Mouse (Mus musculus): Measurements from ENCODE around the gene Blmh.
"Not testable (repeated sequence)": the region's sequence is repeated elsewhere in the genome, so short reads cannot be mapped to it uniquely, and the experiment has no call there.

The Blmh gene

DNA sequence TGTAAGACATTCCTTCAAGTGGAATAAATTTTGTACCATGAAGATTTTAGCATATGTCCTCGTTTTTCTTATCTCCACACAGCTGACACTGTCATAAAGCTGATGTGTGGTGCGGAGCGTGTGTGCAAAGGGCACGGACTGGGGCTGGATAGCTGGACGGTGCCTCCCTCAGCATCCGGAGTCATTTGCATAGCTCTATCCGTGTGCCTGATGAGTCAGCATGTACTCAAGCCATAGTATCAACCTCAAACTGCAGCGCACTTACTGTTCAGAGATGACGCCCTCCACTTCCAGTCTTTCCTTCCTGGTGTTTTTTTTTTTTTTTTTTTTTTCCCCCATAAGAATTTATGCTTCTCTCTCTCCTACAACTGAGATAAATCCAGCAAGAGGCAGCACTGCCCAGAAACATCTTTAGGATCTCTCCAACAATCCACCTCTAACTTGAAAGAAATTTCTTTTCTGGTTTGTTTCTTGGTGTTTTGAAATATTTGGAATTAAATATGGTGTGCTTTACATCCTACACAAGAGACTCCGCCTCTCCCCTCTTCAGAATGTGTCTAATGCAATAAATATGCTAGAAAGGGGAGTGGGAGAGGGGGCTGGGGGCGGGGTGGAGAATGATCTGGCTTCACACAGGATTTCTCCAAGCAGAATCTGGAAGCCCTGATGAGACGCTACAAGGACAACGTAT is 7.9 kb upstream of the Blmh start:
- DNase-seq (ENCODE audit: low read depth in 2 of 2, low spot score in 2 of 2), result no peak

GRCm38 (mm10) chr11:76917230-76917548 is 7.4 kb upstream of the Blmh start:
- no peak for DNase-seq (ENCODE audit: low read depth in 2 of 2, low spot score in 2 of 2)

GRCm38 (mm10) chr11:76920607-76921006 is 4.0 kb upstream of the Blmh start:
- no peak for DNase-seq (ENCODE audit: low read depth in 2 of 2, low spot score in 2 of 2)

- not testable (repeated sequence) for DNase-seq (ENCODE audit: low read depth in 2 of 2, low spot score in 2 of 2)
These were observed 4.0 kb downstream of the Blmh start for GRCm38 (mm10) chr11:76928586-76928985.

DNA sequence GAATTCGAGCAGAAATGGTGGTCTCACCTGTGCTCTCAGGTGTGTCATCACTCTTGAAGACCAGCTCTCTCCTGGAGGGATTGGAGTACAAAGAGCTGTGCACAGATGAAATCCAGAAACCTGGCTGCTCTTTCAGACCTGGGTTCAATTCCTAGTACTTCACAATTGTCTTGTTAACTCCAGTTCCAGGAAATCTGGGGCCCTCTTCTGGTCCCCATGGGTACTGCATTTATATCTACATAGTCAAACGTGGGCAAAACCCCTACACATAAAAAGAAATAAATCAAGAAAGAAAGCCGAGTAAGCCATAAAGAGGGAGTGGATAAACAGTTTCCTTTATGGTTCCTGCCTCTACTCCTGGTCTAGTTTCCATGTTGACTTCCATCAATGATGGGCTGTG is 8.6 kb downstream of the Blmh start:
- no peak for DNase-seq (ENCODE audit: low read depth in 2 of 2, low spot score in 2 of 2)

DNA sequence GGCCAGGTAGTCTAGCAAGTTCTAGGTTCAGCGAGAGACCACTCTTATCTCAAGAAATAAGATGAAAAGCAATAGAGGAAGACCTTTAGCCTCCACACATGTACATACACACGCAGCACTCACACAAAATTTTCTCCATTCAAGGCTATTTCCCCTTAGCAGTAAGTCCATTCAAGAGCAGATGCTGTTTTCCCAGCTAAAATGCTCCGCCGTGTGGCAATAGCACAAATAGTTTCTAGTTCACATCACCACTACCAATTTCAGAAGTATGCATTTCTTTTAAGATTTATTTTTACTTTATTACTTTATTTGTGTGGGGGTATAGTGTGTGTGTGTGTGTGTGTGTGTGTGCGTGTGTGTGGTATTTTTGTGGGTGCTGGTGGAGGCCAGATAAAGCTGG is 12.0 kb downstream of the Blmh start:
- DNase-seq (ENCODE audit: low read depth in 2 of 2, low spot score in 2 of 2), result no peak

GRCm38 (mm10) chr11:76944839-76945238 is 20.2 kb downstream of the Blmh start:
- no peak for DNase-seq (ENCODE audit: low read depth in 2 of 2, low spot score in 2 of 2)

DNA sequence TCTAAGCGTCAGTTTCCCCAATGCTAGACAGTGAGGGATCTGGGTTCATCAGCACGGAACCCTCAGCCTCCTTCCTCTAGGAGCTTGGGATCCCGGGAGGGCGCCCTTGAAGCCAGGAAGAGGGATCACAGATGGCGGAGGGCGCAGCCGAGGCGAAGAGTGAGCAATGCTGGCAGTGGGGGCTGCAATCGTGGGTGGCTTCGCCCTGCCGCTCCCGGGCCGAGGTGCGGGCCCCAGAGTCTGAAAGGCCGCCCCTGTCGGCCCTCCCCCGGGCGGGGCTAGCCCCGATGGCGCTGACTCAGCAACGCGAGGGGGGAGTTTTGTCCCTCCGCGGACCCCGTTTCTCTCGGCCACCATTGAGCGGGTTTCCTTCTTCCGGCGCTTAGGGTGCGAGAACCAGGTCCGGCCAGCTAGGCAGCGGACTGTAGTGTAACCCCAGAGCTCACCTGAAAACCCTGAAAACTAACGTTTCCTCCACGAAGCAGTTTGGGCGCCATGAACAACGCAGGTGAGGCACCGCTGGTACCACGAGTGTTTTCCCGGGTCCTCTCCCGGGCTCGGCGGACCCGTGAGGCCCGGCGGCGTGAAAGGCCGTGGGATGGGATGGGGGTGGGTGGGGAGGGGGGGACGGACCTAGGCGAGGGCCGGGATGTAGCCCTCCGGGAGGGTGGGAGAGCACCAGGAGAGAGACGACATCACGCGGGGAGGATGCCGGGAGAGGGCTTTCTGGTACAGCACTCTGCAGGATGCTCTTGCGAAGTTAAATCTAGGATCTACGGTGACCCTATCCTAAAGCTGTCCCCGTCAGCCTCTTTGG is 21.0 kb downstream of the Blmh start:
- peak; percentile 75 to 88 for DNase-seq (ENCODE audit: low read depth in 2 of 2, low spot score in 2 of 2)

DNA sequence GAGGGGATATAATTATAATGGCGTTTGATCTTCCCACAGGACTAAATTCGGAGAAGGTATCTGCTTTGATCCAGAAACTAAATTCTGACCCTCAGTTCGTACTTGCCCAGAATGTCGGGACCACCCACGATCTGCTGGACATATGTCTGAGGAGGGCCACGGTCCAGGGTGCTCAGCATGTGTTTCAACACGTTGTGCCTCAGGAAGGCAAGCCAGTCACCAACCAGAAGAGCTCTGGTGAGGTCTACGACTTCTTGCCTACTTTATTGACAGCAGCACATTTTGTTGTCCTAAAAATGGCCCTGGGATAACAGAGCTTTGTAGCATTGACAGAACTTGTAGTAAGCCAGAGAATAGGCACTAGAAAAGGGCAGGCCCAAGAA is 21.6 kb downstream of the Blmh start:
- no peak for DNase-seq (ENCODE audit: low read depth in 2 of 2, low spot score in 2 of 2)

GRCm38 (mm10) chr11:76953536-76953935 is 28.9 kb downstream of the Blmh start:
- no peak for DNase-seq (ENCODE audit: low read depth in 2 of 2, low spot score in 2 of 2)

DNA sequence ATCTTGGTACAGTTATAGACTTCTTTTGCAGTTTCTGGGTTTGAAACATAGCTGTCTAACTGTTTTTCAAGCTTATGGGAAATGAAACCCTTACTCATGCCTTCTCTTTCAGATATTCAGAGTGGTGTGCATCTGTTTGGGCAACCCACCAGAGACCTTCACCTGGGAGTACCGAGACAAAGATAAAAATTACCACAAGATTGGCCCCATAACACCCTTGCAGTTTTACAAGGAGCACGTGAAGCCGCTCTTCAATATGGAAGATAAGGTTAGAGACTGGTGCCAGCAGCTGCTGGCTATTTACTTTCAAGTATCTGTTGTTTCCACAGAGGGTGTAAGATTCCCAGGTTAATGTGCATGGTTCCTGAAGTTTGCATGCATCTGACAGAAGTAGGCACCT is 41.1 kb downstream of the Blmh start:
- DNase-seq (ENCODE audit: low read depth in 2 of 2, low spot score in 2 of 2), result no peak

DNA sequence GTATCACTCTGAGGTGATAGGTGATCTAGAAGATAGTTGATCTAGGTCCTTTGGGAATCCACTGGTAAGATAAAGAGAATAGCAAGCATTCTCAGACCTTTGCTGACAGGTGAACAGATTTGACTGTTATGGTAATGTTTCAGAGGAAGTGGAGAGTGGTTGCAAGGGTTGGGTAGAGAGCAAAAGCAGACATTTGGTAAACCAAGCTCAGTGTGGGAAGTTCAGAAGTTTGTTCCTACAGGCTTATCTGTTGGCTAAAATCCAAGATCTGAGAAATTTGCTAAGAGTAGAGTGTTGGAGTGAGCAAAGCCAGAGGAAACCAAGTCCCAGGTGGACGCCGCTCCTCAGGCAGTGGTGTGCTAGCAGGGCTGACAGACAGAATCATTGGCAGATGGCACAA is 45.7 kb downstream of the Blmh start:
- no peak for DNase-seq (ENCODE audit: low read depth in 2 of 2, low spot score in 2 of 2)

DNA sequence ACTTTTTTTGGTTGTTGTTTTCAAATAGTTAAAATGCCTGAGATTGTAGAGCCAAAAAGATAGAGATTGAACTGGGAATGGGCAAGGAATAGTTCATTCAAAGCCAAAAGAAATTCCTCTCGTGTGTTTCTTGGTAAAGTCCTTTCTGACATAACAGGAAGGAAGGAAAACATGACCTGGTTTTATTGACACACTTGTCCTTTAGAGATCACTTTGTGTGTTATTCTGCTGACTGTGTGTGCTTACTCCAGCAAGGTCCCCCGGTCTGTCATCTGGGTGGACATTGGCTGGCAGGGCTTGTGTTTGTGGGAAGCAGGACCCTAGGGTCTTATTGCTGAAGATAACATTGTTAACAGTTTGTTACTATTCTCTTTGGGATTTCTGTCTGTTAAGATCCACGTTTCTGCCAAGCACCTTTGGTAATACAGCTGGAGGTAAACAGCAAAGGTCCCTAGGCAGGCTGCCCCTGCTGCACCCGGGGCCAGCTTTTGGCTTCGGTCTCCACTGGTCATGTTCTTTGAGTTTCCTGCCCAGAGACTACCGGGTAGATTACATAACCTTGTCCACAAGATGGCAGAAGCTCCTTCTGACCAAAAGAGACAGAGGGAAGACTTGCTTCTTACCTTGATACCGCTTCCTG is 50.2 kb downstream of the Blmh start:
- no peak for DNase-seq (ENCODE audit: low read depth in 2 of 2, low spot score in 2 of 2)

- no peak for DNase-seq (ENCODE audit: low read depth in 2 of 2, low spot score in 2 of 2)
These were observed 57.0 kb downstream of the Blmh start for GRCm38 (mm10) chr11:76981570-76982141.

DNA sequence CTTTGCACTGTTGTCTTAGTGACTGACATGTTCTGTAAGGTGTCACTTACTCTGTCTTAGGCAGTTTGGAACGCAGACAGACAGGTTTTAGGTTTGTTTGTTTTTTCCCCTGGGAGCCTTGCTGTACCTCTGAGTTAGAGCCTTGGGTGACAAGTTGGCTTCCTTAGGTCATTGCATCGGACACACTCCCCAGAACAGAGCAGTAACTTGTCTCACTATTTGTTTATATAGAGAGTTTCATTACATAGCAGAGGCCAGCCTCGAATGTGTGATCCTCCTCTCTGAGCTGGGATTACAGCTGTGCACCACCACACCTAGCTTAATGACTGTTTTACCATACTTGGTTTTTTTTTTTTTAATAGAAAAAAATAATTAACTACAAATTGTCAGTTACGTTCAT is 57.8 kb downstream of the Blmh start:
- DNase-seq (ENCODE audit: low read depth in 2 of 2, low spot score in 2 of 2), result no peak

DNA sequence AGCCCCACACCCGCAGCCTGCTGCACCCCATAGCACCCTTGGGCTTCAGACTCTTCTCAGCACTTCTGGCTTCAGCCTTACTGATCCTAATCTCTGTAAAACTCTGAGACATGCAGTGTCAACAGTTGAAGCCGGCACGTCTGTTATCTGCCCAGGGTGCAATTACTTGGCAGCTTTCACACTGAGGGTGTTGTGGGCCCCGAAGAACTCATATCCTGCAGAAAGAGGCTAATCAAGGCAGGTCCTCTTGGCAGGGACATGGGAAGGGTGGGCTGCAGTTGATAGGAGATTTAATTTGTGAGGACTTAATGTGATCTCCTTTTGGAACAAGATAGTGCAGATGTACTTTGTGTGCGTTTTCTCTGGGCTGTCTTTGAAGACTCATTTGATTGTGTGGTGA is 59.0 kb downstream of the Blmh start:
- no peak for DNase-seq (ENCODE audit: low read depth in 2 of 2, low spot score in 2 of 2)

- DNase-seq (ENCODE audit: low read depth in 2 of 2, low spot score in 2 of 2), result no peak
These were observed 59.6 kb downstream of the Blmh start for GRCm38 (mm10) chr11:76984173-76984572.

DNA sequence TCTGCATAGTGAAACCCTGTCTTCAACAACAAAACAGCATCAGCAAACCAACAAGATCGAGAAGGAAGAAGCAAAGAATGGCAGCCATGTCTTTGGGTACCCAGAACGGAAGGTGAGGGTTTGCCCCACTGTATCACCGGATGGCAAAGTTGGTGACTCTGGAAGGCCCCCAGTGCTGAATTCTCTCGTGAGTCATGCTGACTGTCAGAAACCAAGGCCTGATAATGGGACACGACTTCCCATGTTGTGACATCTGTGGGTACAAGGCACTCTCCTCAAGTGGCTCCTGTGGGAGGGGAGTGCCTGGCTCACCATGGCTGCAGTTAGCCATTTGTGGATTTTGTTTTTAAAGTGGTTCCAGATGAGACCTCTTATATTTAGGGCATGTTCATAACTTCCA is 66.2 kb downstream of the Blmh start:
- DNase-seq (ENCODE audit: low read depth in 2 of 2, low spot score in 2 of 2), result no peak

- peak; percentile 51 to 73 for DNase-seq (ENCODE audit: low read depth in 2 of 2, low spot score in 2 of 2)
These were observed 68.3 kb downstream of the Blmh start for GRCm38 (mm10) chr11:76992886-76993285.

DNA sequence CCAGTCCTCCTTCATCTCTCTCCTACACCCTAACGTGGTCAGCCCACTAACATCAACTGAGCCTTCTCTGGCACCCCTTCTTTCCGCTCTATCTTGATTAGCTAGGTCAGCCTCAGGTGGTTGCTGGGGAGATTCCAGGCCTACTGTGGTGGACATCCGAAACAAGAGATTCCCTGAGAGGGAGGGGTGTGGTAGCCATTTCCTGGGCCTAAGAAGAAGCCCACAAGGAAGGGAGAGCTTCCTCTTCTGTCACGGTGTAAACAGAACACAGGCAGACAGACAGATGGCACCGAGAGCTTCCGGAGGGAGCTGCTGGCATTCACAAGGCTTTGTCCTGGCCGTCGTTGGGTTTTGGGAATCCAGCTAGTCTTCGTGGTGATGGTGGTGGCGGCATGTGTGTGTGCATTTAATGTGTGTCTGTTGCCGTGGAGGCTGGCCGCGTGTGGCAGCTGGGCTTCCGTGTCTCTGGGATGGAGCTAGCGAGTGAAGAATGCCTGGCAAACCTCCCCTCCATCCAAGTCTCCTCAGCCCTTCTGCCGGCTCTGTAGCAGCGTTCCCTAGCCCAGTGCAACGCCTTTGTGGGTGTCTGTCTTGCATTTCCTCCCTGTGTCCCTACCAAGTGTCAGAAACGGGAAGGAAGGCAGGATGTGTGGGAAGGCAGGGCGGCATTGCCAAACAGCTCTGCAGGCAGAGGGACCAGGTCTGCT is 71.5 kb downstream of the Blmh start:
- no peak for DNase-seq (ENCODE audit: low read depth in 2 of 2, low spot score in 2 of 2)

DNA sequence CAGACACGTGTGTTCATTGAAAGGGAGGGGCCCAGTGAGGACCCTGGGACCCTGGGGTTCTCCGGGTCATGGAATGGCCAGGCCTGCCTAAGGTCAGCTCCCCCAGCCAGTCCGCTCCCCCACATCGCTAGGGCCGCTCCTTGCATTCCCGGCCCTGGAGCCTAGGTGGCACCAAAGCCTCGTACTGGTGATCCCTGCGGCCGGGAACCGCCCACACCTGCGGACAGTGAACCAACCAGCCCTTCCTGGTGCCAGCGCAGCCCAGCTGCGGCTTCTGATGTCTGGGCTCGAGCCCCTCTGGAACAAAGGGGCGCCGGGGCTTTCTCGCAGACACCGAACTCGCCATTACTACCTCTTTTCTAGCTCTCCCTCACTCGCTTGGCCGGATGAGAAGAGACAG is 72.7 kb downstream of the Blmh start:
- peak; percentile 27 to 33 for DNase-seq (ENCODE audit: low read depth in 2 of 2, low spot score in 2 of 2)

All from CD8-positive naive resting alpha-beta T cell, adult 2 months (primary cell).